Mouse (Mus musculus) cerebellum, adult 2 months (tissue): ENCODE measurements around the gene Zfp335.

Experiments used
- CTCF ChIP-seq: fragments of 200-500 bp; IDR thresholded peaks from 2 replicates; pipeline ENCODE4 v1.5.1; 2011; ENCODE audit warnings: low read depth, mild to moderate bottlenecking, control low read depth, low read length, moderate library complexity, borderline replicate concordance; ENCODE audit not compliant: insufficient read depth
- POLR2A ChIP-seq: fragments of 200-500 bp; IDR thresholded peaks from 2 replicates; pipeline ENCODE4 v1.6.1; 2011; ENCODE audit warnings: low read length, control low read depth, borderline replicate concordance; ENCODE audit not compliant: insufficient read depth

DNA sequence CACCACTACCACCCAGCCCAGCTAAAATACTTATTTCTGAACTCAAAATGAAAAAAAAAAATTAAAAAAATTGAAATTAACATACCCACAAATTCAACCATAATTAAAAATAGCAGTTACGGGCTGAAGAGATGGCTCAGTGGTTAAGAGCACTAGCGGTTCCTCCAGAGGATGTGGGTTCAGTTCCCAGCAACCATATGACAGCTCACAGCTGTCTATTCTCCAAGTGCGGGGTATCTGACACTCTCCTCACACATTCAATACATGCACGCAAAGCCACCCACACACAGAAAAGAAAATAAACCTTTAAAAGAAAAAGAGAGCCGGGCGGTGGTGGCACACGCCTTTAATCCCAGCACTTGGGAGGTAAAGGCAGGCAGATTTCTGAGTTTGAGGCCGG, 61.5 kb downstream of the Zfp335 start:
- no peak for TF ChIP-seq CTCF
- no peak for TF ChIP-seq POLR2A
